Mouse (Mus musculus) olfactory bulb, adult 2 months (tissue): ENCODE measurements around the gene Pde6b.

Experiments
- CTCF ChIP-seq: fragments of 200-500 bp; IDR thresholded peaks from 2 replicates; pipeline ENCODE4 v1.5.1; 2012; ENCODE audit warnings: low read depth, mild to moderate bottlenecking, low read length, moderate library complexity; ENCODE audit not compliant: insufficient read depth
- POLR2A ChIP-seq: fragments of 200-500 bp; IDR thresholded peaks from 2 replicates; pipeline ENCODE4 v1.6.1; 2012; ENCODE audit warnings: mild to moderate bottlenecking, low read depth, low read length, moderate library complexity; ENCODE audit not compliant: insufficient read depth

- TF ChIP-seq CTCF (no peak; the same call in 1 of the 2 replicates), POLR2A (no peak)
Measured at GRCm38 (mm10) chr5:108427186-108427585, 39.0 kb downstream of the Pde6b start.
